Mouse (Mus musculus) hindbrain, embryonic 14.5 days (tissue): ENCODE data around the gene Cntfr. TPM values are rescaled to one million over a fixed set of nuclear protein-coding genes. Genes with fewer than 3 reads are reported as not detected.

Source experiments
- ATAC-seq: fragments of 200-750 bp; cut with Nextera tagmentation; 2 replicates; pipeline ENCODE4 v1.8.0; 2017; ENCODE audit warnings: moderate number of reproducible peaks, mild to moderate bottlenecking, moderate TSS enrichment, moderate library complexity; ENCODE audit not compliant: low FRiP score
- DNase-seq: peaks from one replicate; pipeline ENCODE4 v3.0.0-alpha.2; 2015; ENCODE audit warnings: low spot score
- H3K27ac ChIP-seq: fragments of 300-500 bp; sonication (generic); 2 replicates; pipeline ENCODE4 v1.5.1; 2014; ENCODE audit warnings: mild to moderate bottlenecking, moderate library complexity
- H3K27me3 ChIP-seq: fragments of 300-500 bp; sonication (generic); 2 replicates; pipeline ENCODE4 v1.6.1; 2014; ENCODE audit warnings: mild to moderate bottlenecking, low read length, mixed read lengths; ENCODE audit not compliant: control insufficient read depth, insufficient read depth
- H3K36me3 ChIP-seq: fragments of 300-500 bp; sonication (generic); replicated peaks from 2 replicates; pipeline ENCODE4 v1.6.1; 2014; ENCODE audit not compliant: control insufficient read depth, insufficient read depth
- H3K4me1 ChIP-seq: fragments of 300-500 bp; sonication (generic); replicated peaks from 2 replicates; pipeline ENCODE4 v1.6.1; 2014; ENCODE audit warnings: antibody characterized with exemption, low read length, mixed read lengths; ENCODE audit not compliant: control insufficient read depth, insufficient read depth
- H3K4me2 ChIP-seq: fragments of 300-500 bp; sonication (generic); replicated peaks from 2 replicates; pipeline ENCODE4 v1.6.1; 2014; ENCODE audit warnings: mild to moderate bottlenecking, moderate library complexity
- H3K4me3 ChIP-seq: fragments of 300-500 bp; sonication (generic); replicated peaks from 2 replicates; pipeline ENCODE4 v1.5.1; 2014; ENCODE audit warnings: mild to moderate bottlenecking, low read length
- H3K9ac ChIP-seq: fragments of 300-500 bp; sonication (generic); 2 replicates; pipeline ENCODE4 v1.6.1; 2014
- H3K9me3 ChIP-seq: fragments of 300-500 bp; sonication (generic); 2 replicates; pipeline ENCODE4 v1.6.1; 2016; ENCODE audit warnings: low read length; ENCODE audit not compliant: control insufficient read depth
- WGBS: fragments of 180-500 bp; shearing (Covaris S2); extraction: QIAGEN DNeasy Blood & Tissue Kit; methylation state at CpG from one replicate; pipeline ENCODE4 v1.1.7; 2014; 5-methylcytosine and 5-hydroxymethylcytosine counted together
- polyA plus RNA-seq: library from polyadenylated mRNA; unstranded; fragments of >200 nt; fragmentation: Nextera tagmentation; extraction: Ambion mirVana; gene quantifications from 2 replicates; pipeline ENCODE4 v1.2.1, GENCODE M21; 2014

Cntfr gene
- polyA plus RNA-seq, 1 experiment from 2014 or later: 21.8 TPM

GRCm38 (mm10) chr4:41636882-41637635 lies 59.8 kb downstream of the Cntfr start:
- no peak for DNase-seq
- H3K9ac ChIP-seq: no peak overlapping the region
- WGBS: 84% methylated on average over 10 of the region's 10 CpGs
- ATAC-seq: no peak
- no peaks in the 10 kb centered on the region for H3K27me3 ChIP-seq
- peaks cover 38% of the 10 kb centered on the region for H3K4me1 ChIP-seq
- no peak overlapping the region for H3K27ac ChIP-seq
- H3K4me3 ChIP-seq: no peak overlapping the region
- H3K9me3 ChIP-seq: no peaks in the 10 kb centered on the region
- H3K36me3 ChIP-seq: peaks cover 8% of the 10 kb centered on the region; the same call in 1 of the 2 replicates
- H3K4me2 ChIP-seq: no peak overlapping the region

- DNase-seq: no peak
- ATAC-seq: no peak
- Histone ChIP-seq H3K27ac (no peak overlapping the region), H3K9me3 (no peaks in the 10 kb centered on the region), H3K4me1 (peaks cover 45% of the 10 kb centered on the region), H3K27me3 (no peaks in the 10 kb centered on the region), H3K36me3 (peaks cover 8% of the 10 kb centered on the region; the same call in 1 of the 2 replicates), H3K4me2 (no peak overlapping the region), H3K9ac (no peak overlapping the region), H3K4me3 (no peak overlapping the region)
- 58% methylated on average over 7 of the region's 7 CpGs for WGBS
Observed at GRCm38 (mm10) chr4:41636366-41636765, 60.5 kb downstream of the Cntfr start.

GRCm38 (mm10) chr4:41635906-41636305 lies 61.0 kb downstream of the Cntfr start:
- H3K36me3 ChIP-seq: peaks cover 8% of the 10 kb centered on the region; the same call in 1 of the 2 replicates
- H3K4me2 ChIP-seq: no peak overlapping the region
- H3K27me3 ChIP-seq: no peaks in the 10 kb centered on the region
- 52% methylated on average over 2 of the region's 2 CpGs for WGBS
- H3K4me3 ChIP-seq: no peak overlapping the region
- ATAC-seq (no peak), DNase-seq (no peak)
- H3K4me1 ChIP-seq: peaks cover 50% of the 10 kb centered on the region
- H3K9me3 ChIP-seq: no peaks in the 10 kb centered on the region
- no peak overlapping the region for H3K9ac ChIP-seq
- no peak overlapping the region for H3K27ac ChIP-seq

GRCm38 (mm10) chr4:41635224-41635623 lies 61.7 kb downstream of the Cntfr start:
- no peak overlapping the region for H3K4me2 ChIP-seq
- H3K9ac ChIP-seq: no peak overlapping the region
- WGBS: 69% methylated on average over 8 of the region's 8 CpGs
- H3K27me3 ChIP-seq: no peaks in the 10 kb centered on the region
- ATAC-seq (no peak), DNase-seq (no peak)
- H3K36me3 ChIP-seq: peaks cover 8% of the 10 kb centered on the region; the same call in 1 of the 2 replicates
- H3K9me3 ChIP-seq: no peaks in the 10 kb centered on the region
- peaks cover 54% of the 10 kb centered on the region for H3K4me1 ChIP-seq
- no peak overlapping the region for H3K4me3 ChIP-seq
- H3K27ac ChIP-seq: no peak overlapping the region

- H3K9ac ChIP-seq: no peak overlapping the region
- no peak for DNase-seq
- WGBS: 85% methylated on average over 8 of the region's 8 CpGs
- no peak overlapping the region for H3K4me2 ChIP-seq
- H3K27me3 ChIP-seq: no peaks in the 10 kb centered on the region
- H3K4me3 ChIP-seq: no peak overlapping the region
- H3K27ac ChIP-seq: no peak overlapping the region
- H3K36me3 ChIP-seq: peaks cover 8% of the 10 kb centered on the region; the same call in 1 of the 2 replicates
- ATAC-seq: no peak
- H3K9me3 ChIP-seq: no peaks in the 10 kb centered on the region
- peaks cover 59% of the 10 kb centered on the region for H3K4me1 ChIP-seq
Observed at GRCm38 (mm10) chr4:41634631-41635030, 62.3 kb downstream of the Cntfr start.

GRCm38 (mm10) chr4:41633001-41633400 lies 63.9 kb downstream of the Cntfr start:
- no peak overlapping the region for H3K4me3 ChIP-seq
- H3K9ac ChIP-seq: no peak overlapping the region
- peaks cover 8% of the 10 kb centered on the region; the same call in 1 of the 2 replicates for H3K36me3 ChIP-seq
- 79% methylated on average over 9 of the region's 9 CpGs for WGBS
- no peaks in the 10 kb centered on the region for H3K9me3 ChIP-seq
- H3K27me3 ChIP-seq: no peaks in the 10 kb centered on the region
- no peak for ATAC-seq
- H3K27ac ChIP-seq: no peak overlapping the region
- no peak overlapping the region for H3K4me2 ChIP-seq
- DNase-seq: no peak
- peaks cover 57% of the 10 kb centered on the region for H3K4me1 ChIP-seq

GRCm38 (mm10) chr4:41631390-41631789 lies 65.5 kb downstream of the Cntfr start:
- Histone ChIP-seq H3K4me3 (no peak overlapping the region), H3K9ac (no peak overlapping the region; the same call in 1 of the 2 replicates), H3K9me3 (no peaks in the 10 kb centered on the region), H3K27ac (peak overlapping the region; percentile 71), H3K4me1 (peaks cover 46% of the 10 kb centered on the region), H3K4me2 (peak overlapping the region; percentile 24), H3K27me3 (no peaks in the 10 kb centered on the region), H3K36me3 (no peaks in the 10 kb centered on the region)
- DNase-seq (no peak), ATAC-seq (peak; percentile 29; the same call in 1 of the 2 replicates)
- WGBS: 1% methylated on average over 11 of the region's 11 CpGs

- H3K27ac ChIP-seq: no peak overlapping the region
- ATAC-seq: no peak
- H3K36me3 ChIP-seq: no peaks in the 10 kb centered on the region
- H3K4me3 ChIP-seq: no peak overlapping the region
- no peak overlapping the region for H3K4me2 ChIP-seq
- no peak for DNase-seq
- H3K27me3 ChIP-seq: no peaks in the 10 kb centered on the region
- WGBS: 40% methylated on average over 6 of the region's 6 CpGs
- H3K9ac ChIP-seq: no peak overlapping the region
- no peaks in the 10 kb centered on the region for H3K9me3 ChIP-seq
- H3K4me1 ChIP-seq: peaks cover 38% of the 10 kb centered on the region
Observed at GRCm38 (mm10) chr4:41630196-41630595, 66.7 kb downstream of the Cntfr start.

- Histone ChIP-seq H3K36me3 (no peaks in the 10 kb centered on the region), H3K27ac (peak overlapping the region; percentile 68), H3K9me3 (no peaks in the 10 kb centered on the region), H3K4me2 (no peak overlapping the region), H3K27me3 (no peaks in the 10 kb centered on the region), H3K9ac (peak overlapping the region; percentile 25; the same call in 1 of the 2 replicates), H3K4me1 (peaks cover 38% of the 10 kb centered on the region), H3K4me3 (no peak overlapping the region)
- DNase-seq (no peak), ATAC-seq (peak; percentile 38; the same call in 1 of the 2 replicates)
- WGBS: 8% methylated on average over 8 of the region's 8 CpGs
Observed at GRCm38 (mm10) chr4:41628202-41628927, 68.5 kb downstream of the Cntfr start.
